ENCODE assay signal across 10 mouse cellular contexts in the genomic region with DNA sequence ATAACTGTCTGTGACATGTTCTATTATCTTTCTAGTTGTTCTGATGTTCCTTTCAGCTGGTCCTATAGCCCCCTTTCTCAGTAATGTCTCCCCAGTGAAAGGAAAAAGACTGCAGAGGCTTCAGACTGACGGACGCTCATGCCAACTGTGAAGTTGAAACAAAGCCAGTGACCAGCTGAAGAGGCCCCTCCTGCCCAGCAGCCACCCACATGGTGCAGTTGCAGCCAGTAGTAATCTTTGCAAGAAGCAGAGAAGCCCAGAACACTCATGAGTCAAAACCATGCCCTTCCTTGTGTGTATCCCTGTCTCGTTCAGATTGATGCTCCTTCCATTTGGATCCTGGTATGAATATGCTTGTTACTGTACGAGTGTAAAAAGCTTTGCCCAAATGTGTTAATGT.
DNase-seq lines count a peak whose midpoint lies in the region; ATAC-seq and TF ChIP-seq lines count a peak whose summit lies in the region.
"Had no signal": no experiment of that assay in that cellular context is flagged by ENCODE, and none has a peak within 500 bp of the region (broad histone marks: within the 10 kb centered on the region; RNA-seq: fewer than 3 reads in every experiment).

No protein-coding gene starts in this region.

- TF ChIP-seq CTCF in embryonic fibroblast, embryonic 13.5 days (IDR thresholded peaks at IDR 0.05; ENCODE audit: borderline replicate concordance, insufficient read depth, low read length), result no peak
- no peak for TF ChIP-seq CTCF in midbrain, postnatal 0 days (IDR thresholded peaks at IDR 0.05)

- no peaks in the 10 kb centered on the region for H3K9me3 ChIP-seq in heart, embryonic 12.5 days (replicated peaks)
- no peaks in the 10 kb centered on the region for H3K9me3 ChIP-seq in midbrain, embryonic 13.5 days
- H3K9me3 ChIP-seq in midbrain, embryonic 10.5 days (replicated peaks), result no peaks in the 10 kb centered on the region
- no peaks in the 10 kb centered on the region for H3K9me3 ChIP-seq in midbrain, postnatal 0 days (ENCODE audit: low read length)

- H3K4me3 ChIP-seq in heart, embryonic 12.5 days, result no peak overlapping the region
- H3K4me3 ChIP-seq in midbrain, embryonic 13.5 days (replicated peaks), result peak overlapping the region; percentile 32
- H3K4me3 ChIP-seq in midbrain, embryonic 10.5 days, result no peak overlapping the region
- no peak overlapping the region for H3K4me3 ChIP-seq in embryonic fibroblast, embryonic 13.5 days (ENCODE audit: insufficient read depth, low read length)
- no peak overlapping the region for H3K4me3 ChIP-seq in midbrain, postnatal 0 days (ENCODE audit: low read depth, low read length)

- no peak for ATAC-seq in heart, embryonic 12.5 days (ENCODE audit: insufficient number of reproducible peaks, low FRiP score)
- no peak for ATAC-seq in midbrain, embryonic 13.5 days
- no peak for ATAC-seq in midbrain, postnatal 0 days (ENCODE audit: low FRiP score)

- intact Hi-C loops in heart, postnatal 10 days (cut with DNase I), result no loop called here

- TF ChIP-seq POLR2A in embryonic fibroblast, embryonic 13.5 days (IDR thresholded peaks at IDR 0.05; ENCODE audit: low read depth, low read length), result peak; percentile 6; the same call in 1 of the 2 replicates

- H3K27ac ChIP-seq in heart, embryonic 12.5 days (ENCODE audit: poor library complexity, severe bottlenecking), result no peak overlapping the region
- H3K27ac ChIP-seq in midbrain, embryonic 13.5 days, result peak overlapping the region; percentile 84
- H3K27ac ChIP-seq in midbrain, embryonic 10.5 days (replicated peaks), result no peak overlapping the region
- H3K27ac ChIP-seq in embryonic fibroblast, embryonic 13.5 days (ENCODE audit: insufficient read depth, low read length), result peak overlapping the region; percentile 99
- peak overlapping the region; percentile 98 for H3K27ac ChIP-seq in midbrain, postnatal 0 days (ENCODE audit: low read depth, low read length)

- DNase-seq in heart, postnatal 10 days, result peak; percentile 56 to 61
- DNase-seq in midbrain, embryonic 10.5 days (ENCODE audit: low spot score), result no peak
- peak; percentile 78 for DNase-seq in midbrain, postnatal 0 days (ENCODE audit: low spot score)
- DNase-seq in embryo, embryonic 10 days (ENCODE audit: low spot score), result no peak
- no peak for DNase-seq in thymus, postnatal 4 days
- DNase-seq: cerebellum, adult 2 months; lung, postnatal 14 days had no signal

- H3K27me3 ChIP-seq in heart, embryonic 12.5 days (replicated peaks), result no peaks in the 10 kb centered on the region
- H3K27me3 ChIP-seq in midbrain, embryonic 13.5 days, result no peaks in the 10 kb centered on the region
- no peaks in the 10 kb centered on the region for H3K27me3 ChIP-seq in midbrain, embryonic 10.5 days (ENCODE audit: low read depth, poor library complexity, severe bottlenecking)
- H3K27me3 ChIP-seq in midbrain, postnatal 0 days (ENCODE audit: insufficient read depth, low read length), result no peaks in the 10 kb centered on the region

- 85% methylated on average over 4 of the region's 4 CpGs for WGBS in heart, embryonic 12.5 days
- WGBS in midbrain, embryonic 13.5 days, result 56% methylated on average over 4 of the region's 4 CpGs
- 80% methylated on average over 4 of the region's 4 CpGs for WGBS in midbrain, embryonic 10.5 days
- WGBS in midbrain, postnatal 0 days, result 17% methylated on average over 4 of the region's 4 CpGs

- peaks cover 60% of the 10 kb centered on the region for H3K36me3 ChIP-seq in heart, embryonic 12.5 days
- H3K36me3 ChIP-seq in midbrain, embryonic 13.5 days, result peaks cover 59% of the 10 kb centered on the region
- peaks cover 82% of the 10 kb centered on the region for H3K36me3 ChIP-seq in midbrain, embryonic 10.5 days
- peaks cover 28% of the 10 kb centered on the region for H3K36me3 ChIP-seq in midbrain, postnatal 0 days (ENCODE audit: insufficient read depth, low read length)

- H3K4me1 ChIP-seq in heart, embryonic 12.5 days (replicated peaks), result peaks cover 27% of the 10 kb centered on the region
- H3K4me1 ChIP-seq in midbrain, embryonic 13.5 days (replicated peaks), result peaks cover 85% of the 10 kb centered on the region
- H3K4me1 ChIP-seq in midbrain, embryonic 10.5 days, result peaks cover 68% of the 10 kb centered on the region
- H3K4me1 ChIP-seq in embryonic fibroblast, embryonic 13.5 days (ENCODE audit: control insufficient read depth, insufficient read depth, low read length), result peaks cover 20% of the 10 kb centered on the region
- peaks cover 18% of the 10 kb centered on the region for H3K4me1 ChIP-seq in midbrain, postnatal 0 days (ENCODE audit: insufficient read depth, low read length)

- no peak overlapping the region for H3K9ac ChIP-seq in heart, embryonic 12.5 days
- peak overlapping the region; percentile 70 for H3K9ac ChIP-seq in midbrain, embryonic 13.5 days (replicated peaks)
- H3K9ac ChIP-seq in midbrain, postnatal 0 days (replicated peaks; ENCODE audit: low read length, poor library complexity, severe bottlenecking), result no peak overlapping the region; the same call in 1 of the 2 replicates

- no peak overlapping the region for H3K4me2 ChIP-seq in heart, embryonic 12.5 days
- peak overlapping the region; percentile 74 for H3K4me2 ChIP-seq in midbrain, embryonic 13.5 days (replicated peaks)
- peak overlapping the region; percentile 66; the same call in 1 of the 2 replicates for H3K4me2 ChIP-seq in midbrain, postnatal 0 days (ENCODE audit: low read depth, low read length, poor library complexity, severe bottlenecking)

Comparison
In these comparisons a context has a peak if more than half of its experiments do, and no peak if none do; other contexts are left out.
1. DNase-seq: peak in heart, postnatal 10 days (2 of 2) and midbrain, postnatal 0 days (single experiment); none in midbrain, embryonic 10.5 days (single experiment), embryo, embryonic 10 days (single experiment) and thymus, postnatal 4 days (single experiment).
2. H3K27ac ChIP-seq: peak in midbrain, embryonic 13.5 days (single experiment), embryonic fibroblast, embryonic 13.5 days (single experiment) and midbrain, postnatal 0 days (single experiment); none in heart, embryonic 12.5 days (single experiment) and midbrain, embryonic 10.5 days (single experiment).